Mouse (Mus musculus): ENCODE measurements at regions not wholly inside any gene's neighbourhood (a gene's known extent, or its start where the extent isn't known, plus 50 kb on each side); places are given as distances from the start of the nearest gene placed in this dataset.

- no peaks in the 10 kb centered on the region for H3K36me3 ChIP-seq (ENCODE audit: insufficient read depth)
- no peak overlapping the region for H3K4me2 ChIP-seq
- no peak overlapping the region for H3K9ac ChIP-seq
- H3K27me3 ChIP-seq (ENCODE audit: insufficient read depth, low read length): no peaks in the 10 kb centered on the region
- no peaks in the 10 kb centered on the region for H3K4me1 ChIP-seq (ENCODE audit: insufficient read depth)
- DNase-seq: no peak
- H3K27ac ChIP-seq (ENCODE audit: low read depth): no peak overlapping the region
- ATAC-seq (ENCODE audit: insufficient read depth): no peak
- no peak for TF ChIP-seq CTCF (IDR thresholded peaks at IDR 0.05; ENCODE audit: low read depth)
- no peaks in the 10 kb centered on the region for H3K9me3 ChIP-seq (ENCODE audit: low read depth, low read length)
- no peak overlapping the region for H3K4me3 ChIP-seq (ENCODE audit: low read depth, low read length)
- 89% methylated on average over 5 of the region's 5 CpGs for WGBS
These were observed 136.0 kb downstream of the 4933412E24Rik start for GRCm38 (mm10) chr15:59880426-59880825.

- TF ChIP-seq CTCF (IDR thresholded peaks at IDR 0.05; ENCODE audit: low read depth): peak; percentile 31
- Histone ChIP-seq H3K9ac (no peak overlapping the region), H3K27ac (ENCODE audit: low read depth) (no peak overlapping the region), H3K27me3 (ENCODE audit: insufficient read depth, low read length) (no peaks in the 10 kb centered on the region), H3K4me1 (ENCODE audit: insufficient read depth) (no peaks in the 10 kb centered on the region), H3K36me3 (ENCODE audit: insufficient read depth) (no peaks in the 10 kb centered on the region), H3K9me3 (ENCODE audit: low read depth, low read length) (no peaks in the 10 kb centered on the region), H3K4me2 (no peak overlapping the region), H3K4me3 (ENCODE audit: low read depth, low read length) (no peak overlapping the region)
- ATAC-seq (ENCODE audit: insufficient read depth) (no peak), DNase-seq (no peak)
- 72% methylated on average over 4 of the region's 4 CpGs for WGBS
These were observed 137.1 kb downstream of the 4933412E24Rik start for GRCm38 (mm10) chr15:59879311-59879710.

GRCm38 (mm10) chr15:59876279-59876742 lies 140.1 kb downstream of the 4933412E24Rik start:
- Histone ChIP-seq H3K9me3 (ENCODE audit: low read depth, low read length) (no peaks in the 10 kb centered on the region), H3K4me1 (ENCODE audit: insufficient read depth) (no peaks in the 10 kb centered on the region), H3K4me2 (no peak overlapping the region), H3K27ac (ENCODE audit: low read depth) (no peak overlapping the region), H3K9ac (no peak overlapping the region), H3K27me3 (ENCODE audit: insufficient read depth, low read length) (no peaks in the 10 kb centered on the region), H3K36me3 (ENCODE audit: insufficient read depth) (no peaks in the 10 kb centered on the region), H3K4me3 (ENCODE audit: low read depth, low read length) (no peak overlapping the region)
- no peak for ATAC-seq (ENCODE audit: insufficient read depth)
- DNase-seq: peak; percentile 74
- 68% methylated on average over 7 of the region's 7 CpGs for WGBS
- peak; percentile 18; the same call in 1 of the 2 replicates for TF ChIP-seq CTCF (IDR thresholded peaks at IDR 0.05; ENCODE audit: low read depth)

GRCm38 (mm10) chr15:59866701-59867100 lies 149.7 kb downstream of the 4933412E24Rik start:
- H3K9ac ChIP-seq: no peak overlapping the region
- TF ChIP-seq CTCF (IDR thresholded peaks at IDR 0.05; ENCODE audit: low read depth): no peak
- H3K27me3 ChIP-seq (ENCODE audit: insufficient read depth, low read length): no peaks in the 10 kb centered on the region
- no peaks in the 10 kb centered on the region for H3K4me1 ChIP-seq (ENCODE audit: insufficient read depth)
- H3K27ac ChIP-seq (ENCODE audit: low read depth): no peak overlapping the region
- no peak for DNase-seq
- WGBS: 92% methylated on average over 8 of the region's 8 CpGs
- ATAC-seq (ENCODE audit: insufficient read depth): no peak
- H3K9me3 ChIP-seq (ENCODE audit: low read depth, low read length): no peaks in the 10 kb centered on the region; the same call in 1 of the 2 replicates
- no peak overlapping the region for H3K4me3 ChIP-seq (ENCODE audit: low read depth, low read length)
- H3K4me2 ChIP-seq: no peak overlapping the region
- H3K36me3 ChIP-seq (ENCODE audit: insufficient read depth): no peaks in the 10 kb centered on the region

DNA sequence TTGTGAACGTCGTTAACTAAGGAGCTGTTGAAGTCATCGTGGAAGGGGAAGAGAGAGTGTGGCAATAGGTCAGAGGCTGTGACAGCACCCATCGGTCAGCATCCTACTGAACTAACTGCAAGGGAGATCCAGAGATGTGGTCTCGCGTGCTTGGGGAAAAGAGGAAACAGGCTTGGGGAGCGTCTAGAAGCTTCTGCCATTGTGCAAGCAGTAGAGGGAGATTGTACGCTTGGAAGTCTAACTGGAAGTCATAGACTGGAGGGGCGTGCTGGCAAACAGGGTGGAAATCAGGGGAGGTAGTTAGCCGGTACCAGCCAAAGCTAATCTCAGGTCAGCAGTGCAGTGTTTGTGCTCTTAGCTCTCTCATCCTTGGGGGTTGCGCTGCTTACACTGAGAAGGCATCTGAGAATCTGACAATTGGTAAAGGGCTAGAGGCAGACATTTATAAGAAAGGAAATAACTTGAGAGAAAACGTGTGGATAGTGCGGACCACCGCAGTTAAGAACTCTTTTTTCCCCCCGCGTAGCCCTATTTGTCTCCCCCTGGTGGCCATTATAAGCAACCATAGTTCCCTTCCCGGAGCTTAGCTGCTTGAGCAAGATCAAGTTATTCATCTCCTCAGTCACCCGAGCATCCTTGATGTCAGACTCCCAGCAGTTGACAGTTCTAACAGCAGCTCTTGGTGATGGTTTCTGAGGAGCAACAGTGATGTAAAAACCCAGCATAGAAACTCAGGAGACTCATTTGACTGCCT lies 151.5 kb downstream of the 4933412E24Rik start:
- Histone ChIP-seq H3K4me1 (ENCODE audit: insufficient read depth) (no peaks in the 10 kb centered on the region), H3K27ac (ENCODE audit: low read depth) (no peak overlapping the region), H3K9me3 (ENCODE audit: low read depth, low read length) (no peaks in the 10 kb centered on the region), H3K4me2 (peak overlapping the region; percentile 11; the same call in 1 of the 2 replicates), H3K4me3 (ENCODE audit: low read depth, low read length) (no peak overlapping the region), H3K9ac (no peak overlapping the region), H3K36me3 (ENCODE audit: insufficient read depth) (no peaks in the 10 kb centered on the region), H3K27me3 (ENCODE audit: insufficient read depth, low read length) (no peaks in the 10 kb centered on the region)
- peak; percentile 76 for DNase-seq
- ATAC-seq (ENCODE audit: insufficient read depth): no peak
- 43% methylated on average over 18 of the region's 18 CpGs for WGBS
- peak; percentile 77 for TF ChIP-seq CTCF (IDR thresholded peaks at IDR 0.05; ENCODE audit: low read depth)

GRCm38 (mm10) chr15:59852271-59853000 lies 164.0 kb downstream of the 4933412E24Rik start:
- 73% methylated on average over 12 of the region's 12 CpGs for WGBS
- Histone ChIP-seq H3K4me1 (ENCODE audit: insufficient read depth) (no peaks in the 10 kb centered on the region), H3K4me2 (no peak overlapping the region), H3K36me3 (ENCODE audit: insufficient read depth) (no peaks in the 10 kb centered on the region), H3K4me3 (ENCODE audit: low read depth, low read length) (no peak overlapping the region), H3K9me3 (ENCODE audit: low read depth, low read length) (no peaks in the 10 kb centered on the region), H3K27ac (ENCODE audit: low read depth) (no peak overlapping the region), H3K27me3 (ENCODE audit: insufficient read depth, low read length) (no peaks in the 10 kb centered on the region), H3K9ac (no peak overlapping the region)
- no peak for ATAC-seq (ENCODE audit: insufficient read depth)
- TF ChIP-seq CTCF (IDR thresholded peaks at IDR 0.05; ENCODE audit: low read depth): no peak
- no peak for DNase-seq

- H3K9ac ChIP-seq: no peak overlapping the region
- no peaks in the 10 kb centered on the region for H3K9me3 ChIP-seq (ENCODE audit: low read depth, low read length)
- TF ChIP-seq CTCF (IDR thresholded peaks at IDR 0.05; ENCODE audit: low read depth): no peak
- ATAC-seq (ENCODE audit: insufficient read depth) (no peak), DNase-seq (no peak)
- no peak overlapping the region for H3K27ac ChIP-seq (ENCODE audit: low read depth)
- no peak overlapping the region for H3K4me2 ChIP-seq
- no peaks in the 10 kb centered on the region for H3K36me3 ChIP-seq (ENCODE audit: insufficient read depth)
- no peaks in the 10 kb centered on the region for H3K4me1 ChIP-seq (ENCODE audit: insufficient read depth)
- no peak overlapping the region for H3K4me3 ChIP-seq (ENCODE audit: low read depth, low read length)
- no peaks in the 10 kb centered on the region for H3K27me3 ChIP-seq (ENCODE audit: insufficient read depth, low read length)
- 69% methylated on average over 7 of the region's 7 CpGs for WGBS
These were observed 171.2 kb downstream of the 4933412E24Rik start for GRCm38 (mm10) chr15:59845158-59845739.
